Mouse (Mus musculus) thymus, postnatal 10 days (tissue): Measurements from ENCODE around the gene Olfr692.
A peak's percentile ranks its signal among the peaks of the same experiment; 100 is the strongest.

Experiments used
- DNase-seq, 2 experiments: peaks; one replicate each; pipeline ENCODE4 v3.0.0; 2021; ENCODE audit warnings: low spot score in 2 of 2

Olfr692 gene

DNA sequence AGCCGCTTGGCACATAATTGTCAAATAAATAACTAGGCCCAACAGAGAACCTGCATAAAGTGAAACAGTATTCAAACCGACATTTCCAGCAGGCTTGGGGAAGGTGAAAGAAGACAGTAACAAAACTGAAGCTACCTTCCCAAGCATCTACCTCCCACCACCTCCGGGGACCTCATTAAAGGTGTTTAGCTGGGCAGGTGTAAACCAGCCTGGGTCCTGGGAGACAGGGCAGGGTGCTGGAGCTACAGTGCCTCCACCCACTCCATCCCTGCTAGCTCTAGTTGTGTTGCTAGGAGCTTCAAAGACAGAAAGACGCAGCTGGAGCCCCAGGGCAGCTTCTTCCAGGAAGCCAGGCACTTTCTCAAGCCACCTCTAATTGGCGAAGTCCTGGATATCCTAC lies 36.2 kb downstream of the Olfr692 start, which contains the start of gene Cnga4:
Gene Cnga4, plus strand, starts transcription at position 301 of the 400 bp plus-strand sequence.
- DNase-seq: no peak

DNA sequence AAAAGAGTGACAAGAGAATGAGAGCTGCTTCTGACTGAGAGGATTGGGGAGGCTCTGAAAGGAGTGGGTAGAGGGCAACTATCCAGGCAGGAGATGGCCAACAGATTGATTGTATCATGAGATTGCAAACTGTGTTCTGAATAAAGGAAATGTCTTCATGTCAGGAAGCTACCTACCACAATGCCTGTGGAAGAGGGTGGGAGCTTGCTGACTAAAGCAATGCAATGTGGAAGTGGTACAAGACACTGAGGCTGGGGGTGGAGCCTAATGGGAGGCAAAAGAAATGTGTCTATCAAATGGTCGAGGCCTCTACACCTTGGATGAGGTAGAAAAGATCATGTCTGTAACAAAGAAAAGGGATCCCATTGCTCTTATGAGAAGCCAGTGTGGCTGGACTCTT lies 38.3 kb downstream of the Olfr692 start:
- DNase-seq: no peak

GRCm38 (mm10) chr7:105411874-105412632 lies 44.0 kb downstream of the Olfr692 start:
- DNase-seq: peak; percentile 14 to 66

DNA sequence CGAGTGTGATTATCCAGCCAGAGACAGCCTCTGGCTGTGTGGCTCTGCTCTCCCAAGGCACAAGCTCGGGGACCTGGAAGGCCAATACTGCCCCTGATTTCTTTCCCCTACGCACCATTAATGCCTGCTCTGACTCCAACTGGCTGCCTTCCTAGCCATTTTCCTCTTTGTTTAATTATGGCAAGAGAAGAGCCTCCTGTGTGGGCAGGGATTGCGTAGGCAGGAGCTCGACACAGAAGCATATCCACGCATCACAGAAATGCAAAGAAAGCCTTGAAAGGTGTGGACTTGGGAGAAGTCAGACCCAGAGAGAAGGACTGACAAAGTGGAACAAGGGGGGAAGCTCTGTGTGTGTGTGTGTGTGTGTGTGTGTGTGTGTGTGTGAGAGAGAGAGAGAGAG lies 46.4 kb downstream of the Olfr692 start:
- DNase-seq: no peak

GRCm38 (mm10) chr7:105416529-105416928 lies 48.5 kb downstream of the Olfr692 start:
- no peak for DNase-seq

GRCm38 (mm10) chr7:105418106-105418505 lies 50.1 kb downstream of the Olfr692 start:
- DNase-seq: no peak
